Mouse (Mus musculus): ENCODE data around the gene C2.

DNA sequence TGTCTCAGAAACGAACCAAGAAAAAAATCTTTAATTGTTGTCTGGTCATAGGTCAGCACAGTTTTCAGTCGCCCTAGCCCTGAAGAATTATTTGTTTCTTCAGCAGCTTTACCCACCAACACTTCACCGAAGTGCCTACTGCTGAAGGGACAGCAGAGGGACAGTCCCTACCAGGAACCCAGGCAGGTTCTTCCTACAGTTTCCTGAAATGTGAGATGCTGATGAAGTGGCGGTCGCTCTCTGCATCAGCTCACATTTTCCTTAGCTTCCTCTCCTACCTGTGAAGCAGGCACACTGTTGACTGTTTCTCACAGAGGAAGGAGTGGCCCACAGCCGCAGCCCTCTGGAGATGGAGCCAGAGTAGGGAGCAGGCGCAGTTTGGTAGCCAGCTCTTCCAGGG lies 32.1 kb downstream of the C2 start:
- TF ChIP-seq CTCF (IDR thresholded peaks at IDR 0.05; ENCODE audit: low read depth) (no peak), EP300 (IDR thresholded peaks at IDR 0.05; ENCODE audit: low read depth) (no peak)

Measured in heart, postnatal 0 days (tissue).